Comparison of ENCODE assay signal across 22 mouse cellular contexts in the genomic region with DNA sequence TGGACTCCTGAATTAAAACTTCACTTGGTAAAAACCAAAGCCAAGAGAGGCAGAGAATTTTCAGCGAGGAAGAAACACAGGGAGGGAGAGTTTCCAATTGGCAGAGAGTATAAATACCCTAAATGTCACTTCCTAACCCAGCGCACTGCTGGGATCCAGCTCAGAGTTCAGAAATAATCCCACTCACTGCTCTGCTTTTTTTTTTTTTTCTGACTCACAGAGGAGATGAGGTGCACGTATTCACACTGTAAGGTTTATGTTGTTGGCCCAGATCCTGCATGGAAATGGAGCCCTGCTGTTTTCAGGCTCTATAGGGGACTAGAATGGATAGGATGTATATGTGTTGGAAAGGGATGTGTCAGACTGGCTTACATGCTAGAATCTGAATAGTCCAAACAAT.
"Had no signal": no experiment of that assay in that cellular context is flagged by ENCODE, and none has a peak within 500 bp of the region (broad histone marks: within the 10 kb centered on the region; RNA-seq: fewer than 3 reads in every experiment).

No protein-coding gene starts in this region.

- ATAC-seq: hindbrain, embryonic 16.5 days; hindbrain, postnatal 0 days; inflammation-experienced regulatory T-cells, adult 6 months; intestine, embryonic 15.5 days; intestine, embryonic 16.5 days; intestine, postnatal 0 days had no signal

- DNase-seq: heart, postnatal 10 days; heart, postnatal 14 days; heart, postnatal 36 days; heart, postnatal 4 days; kidney, adult 11 months; kidney, adult 18-20 months; kidney, adult 2 months; kidney, adult 8-10 months; kidney, adult 9 months; kidney, postnatal 10 days; kidney, postnatal 14 days; kidney, postnatal 25 days; kidney, postnatal 36 days; kidney, postnatal 4 days; layer of hippocampus, adult 9-11 months; layer of hippocampus, postnatal 36 days had no signal
